Mouse (Mus musculus) heart, postnatal 0 days (tissue): ENCODE results near the gene Tufm. TPM values are rescaled to one million over a fixed set of nuclear protein-coding genes. Genes with fewer than 3 reads are reported as not detected.

Experiments
- ATAC-seq: fragments of 200-750 bp; cut with Nextera tagmentation; 2 replicates; pipeline ENCODE4 v1.8.0; 2017; ENCODE audit warnings: low read depth, moderate number of reproducible peaks, moderate library complexity; ENCODE audit not compliant: insufficient read depth
- DNase-seq: peaks from one replicate; pipeline ENCODE4 v3.0.0-alpha.2; 2016; ENCODE audit warnings: low spot score
- H3K27ac ChIP-seq: fragments of 300-500 bp; sonication (generic); 2 replicates; pipeline ENCODE4 v1.5.1; 2014; ENCODE audit warnings: low read depth, mild to moderate bottlenecking
- H3K27me3 ChIP-seq: fragments of 300-500 bp; sonication (generic); 2 replicates; pipeline ENCODE4 v1.6.1; 2014; ENCODE audit warnings: low read length, mixed read lengths; ENCODE audit not compliant: control insufficient read depth, insufficient read depth
- H3K36me3 ChIP-seq: fragments of 300-500 bp; sonication (generic); replicated peaks from 2 replicates; pipeline ENCODE4 v1.6.1; 2014; ENCODE audit warnings: low read length, mixed read lengths; ENCODE audit not compliant: control insufficient read depth, insufficient read depth
- H3K4me1 ChIP-seq: fragments of 300-500 bp; sonication (generic); 2 replicates; pipeline ENCODE4 v1.6.1; 2014; ENCODE audit warnings: antibody characterized with exemption; ENCODE audit not compliant: control insufficient read depth, insufficient read depth
- H3K4me2 ChIP-seq: fragments of 300-500 bp; sonication (generic); 2 replicates; pipeline ENCODE4 v1.6.1; 2014; ENCODE audit warnings: low read depth, mild to moderate bottlenecking, low read length, moderate library complexity
- H3K4me3 ChIP-seq: fragments of 300-500 bp; sonication (generic); 2 replicates; pipeline ENCODE4 v1.5.1; 2014; ENCODE audit warnings: low read depth, low read length
- H3K9ac ChIP-seq: fragments of 300-500 bp; sonication (generic); replicated peaks from 2 replicates; pipeline ENCODE4 v1.6.1; 2014; ENCODE audit warnings: low read depth, low read length, mixed read lengths
- H3K9me3 ChIP-seq: fragments of 300-500 bp; sonication (generic); replicated peaks from 2 replicates; pipeline ENCODE4 v1.6.1; 2016; ENCODE audit warnings: low read length; ENCODE audit not compliant: control insufficient read depth
- CTCF ChIP-seq: IDR thresholded peaks from 2 replicates; pipeline ENCODE4 v1.5.1; 2016; ENCODE audit warnings: antibody characterized with exemption, control low read depth, low read depth
- EP300 ChIP-seq: IDR thresholded peaks from 2 replicates; pipeline ENCODE4 v1.6.1; 2016; ENCODE audit warnings: antibody characterized with exemption, low read depth
- WGBS: fragments of 180-500 bp; shearing (Covaris S2); extraction: QIAGEN DNeasy Blood & Tissue Kit; methylation state at CpG from one replicate; pipeline ENCODE4 v1.1.7; 2014; 5-methylcytosine and 5-hydroxymethylcytosine counted together
- polyA plus RNA-seq: library from polyadenylated mRNA; unstranded; fragments of >200 nt; fragmentation: Nextera tagmentation; extraction: Ambion mirVana; gene quantifications from 2 replicates; pipeline ENCODE4 v1.2.1, GENCODE M21; 2015
- total RNA-seq: library from RNA; depleted of rRNA; stranded (reverse); fragments of >200 nt; gene quantifications from 2 replicates; pipeline ENCODE4 v1.2.3, GENCODE M21; 2014; ENCODE audit warnings: low replicate concordance

The Tufm gene
- total and polyA plus RNA-seq, 2 experiments from 2014 or later: 151 to 205 TPM

- Histone ChIP-seq H3K4me2 (no peak overlapping the region), H3K4me1 (no peaks in the 10 kb centered on the region), H3K27ac (no peak overlapping the region), H3K9me3 (no peaks in the 10 kb centered on the region), H3K27me3 (no peaks in the 10 kb centered on the region), H3K9ac (no peak overlapping the region), H3K36me3 (no peaks in the 10 kb centered on the region), H3K4me3 (no peak overlapping the region)
- ATAC-seq (0 out of 2 replicates have a peak, but pooled peaks have one; percentile 11), DNase-seq (peak; percentile 18)
- TF ChIP-seq CTCF: no peak
- no peak for TF ChIP-seq EP300
- 52% methylated on average over 3 of the region's 3 CpGs for WGBS
Observed at GRCm38 (mm10) chr7:126511287-126511686, 24.1 kb downstream of the Tufm start.

- TF ChIP-seq EP300: no peak
- no peak for TF ChIP-seq CTCF
- no peak for ATAC-seq
- Histone ChIP-seq H3K27ac (no peak overlapping the region), H3K4me3 (no peak overlapping the region), H3K27me3 (no peaks in the 10 kb centered on the region), H3K9ac (no peak overlapping the region), H3K4me2 (no peak overlapping the region), H3K36me3 (no peaks in the 10 kb centered on the region), H3K4me1 (no peaks in the 10 kb centered on the region), H3K9me3 (no peaks in the 10 kb centered on the region)
- DNase-seq: no peak
- WGBS: 85% methylated on average over 5 of the region's 5 CpGs
Observed at GRCm38 (mm10) chr7:126518261-126518941, 31.2 kb downstream of the Tufm start.

DNA sequence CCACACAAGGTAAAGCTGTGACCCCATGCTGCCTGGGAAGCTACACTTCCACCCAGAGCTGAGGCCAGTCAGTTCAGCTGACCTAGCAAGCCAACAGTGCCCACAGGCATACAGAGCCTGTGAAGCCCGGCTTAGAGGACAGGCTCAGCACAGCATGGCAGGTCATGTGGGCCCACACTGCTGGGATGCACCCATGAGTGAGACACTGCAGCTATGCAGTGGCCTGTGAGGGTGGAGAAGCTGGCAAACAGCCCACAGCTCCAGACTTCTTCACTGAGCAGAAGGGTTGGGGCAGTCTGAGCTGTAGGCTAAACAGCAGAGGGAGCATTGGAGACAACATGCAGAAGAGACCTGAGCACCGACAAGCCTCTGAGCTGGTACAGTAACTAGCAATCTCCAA is 32.4 kb downstream of the Tufm start:
- Histone ChIP-seq H3K27me3 (no peaks in the 10 kb centered on the region), H3K36me3 (no peaks in the 10 kb centered on the region), H3K9ac (no peak overlapping the region), H3K4me1 (no peaks in the 10 kb centered on the region), H3K4me3 (no peak overlapping the region), H3K9me3 (no peaks in the 10 kb centered on the region), H3K4me2 (no peak overlapping the region), H3K27ac (no peak overlapping the region)
- 51% methylated on average over 2 of the region's 2 CpGs for WGBS
- ATAC-seq (no peak), DNase-seq (no peak)
- no peak for TF ChIP-seq EP300
- TF ChIP-seq CTCF: peak; percentile 7; the same call in 1 of the 2 replicates

DNA sequence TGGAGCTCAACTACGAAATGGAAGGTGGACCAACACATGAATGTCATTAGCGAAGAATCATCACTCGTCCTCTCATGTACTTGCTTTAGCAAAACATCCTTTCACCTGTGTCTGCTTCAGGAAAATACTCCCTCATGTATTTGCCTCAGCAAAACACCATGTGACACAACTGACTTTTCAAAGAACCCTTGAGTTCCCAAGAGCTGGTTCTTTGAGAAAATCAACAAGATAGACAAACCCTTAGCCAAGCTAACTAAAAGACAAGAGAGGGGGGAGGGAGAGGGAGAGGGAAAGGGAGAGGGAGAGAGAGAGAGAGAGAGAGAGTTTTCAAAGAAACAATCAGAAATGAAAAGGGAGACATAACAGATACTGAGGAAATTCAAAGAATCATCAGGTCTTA is 36.2 kb downstream of the Tufm start:
- no peaks in the 10 kb centered on the region for H3K36me3 ChIP-seq
- H3K4me1 ChIP-seq: no peaks in the 10 kb centered on the region
- no peaks in the 10 kb centered on the region for H3K9me3 ChIP-seq
- WGBS: 74% methylated on average over 3 of the region's 3 CpGs
- no peak for TF ChIP-seq EP300
- H3K27ac ChIP-seq: no peak overlapping the region
- DNase-seq: no peak
- H3K4me3 ChIP-seq: no peak overlapping the region
- no peak for ATAC-seq
- H3K4me2 ChIP-seq: no peak overlapping the region
- no peaks in the 10 kb centered on the region for H3K27me3 ChIP-seq
- H3K9ac ChIP-seq: no peak overlapping the region

DNA sequence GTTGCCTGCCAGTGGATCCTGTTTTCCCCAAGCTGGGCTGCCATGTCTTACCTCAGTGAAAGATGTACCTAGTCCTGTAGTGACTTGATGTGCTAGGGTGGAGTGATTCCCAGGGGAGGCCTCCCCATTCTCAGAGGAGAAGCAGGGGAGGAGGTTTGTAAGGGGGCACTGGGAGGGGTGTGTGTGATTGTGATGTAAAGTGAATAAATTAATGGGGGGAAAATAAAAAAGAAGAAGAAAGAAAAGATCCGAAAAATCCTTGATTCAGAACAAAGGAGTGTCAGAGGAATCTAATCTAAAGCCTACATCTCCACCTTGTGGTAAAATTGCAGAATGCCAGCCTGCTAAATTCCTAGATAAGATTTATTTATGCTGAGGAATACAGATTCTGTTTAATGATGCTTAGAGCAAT is 41.0 kb downstream of the Tufm start:
- H3K9me3 ChIP-seq: no peaks in the 10 kb centered on the region
- no peak for TF ChIP-seq EP300
- TF ChIP-seq CTCF: peak; percentile 72
- no peaks in the 10 kb centered on the region for H3K27me3 ChIP-seq
- no peaks in the 10 kb centered on the region for H3K4me1 ChIP-seq
- no peak overlapping the region for H3K4me2 ChIP-seq
- H3K9ac ChIP-seq: no peak overlapping the region
- no peak overlapping the region for H3K4me3 ChIP-seq
- H3K36me3 ChIP-seq: no peaks in the 10 kb centered on the region
- peak; percentile 43 for DNase-seq
- 13% methylated on average over 1 of the region's 1 CpGs for WGBS
- H3K27ac ChIP-seq: no peak overlapping the region
- no peak for ATAC-seq

GRCm38 (mm10) chr7:126533434-126533833 is 46.3 kb downstream of the Tufm start:
- Histone ChIP-seq H3K4me3 (no peak overlapping the region), H3K9me3 (no peaks in the 10 kb centered on the region), H3K4me2 (no peak overlapping the region), H3K9ac (no peak overlapping the region), H3K36me3 (no peaks in the 10 kb centered on the region), H3K27ac (no peak overlapping the region), H3K27me3 (peaks cover 8% of the 10 kb centered on the region; the same call in 1 of the 2 replicates), H3K4me1 (no peaks in the 10 kb centered on the region)
- 73% methylated on average over 1 of the region's 1 CpGs for WGBS
- no peak for DNase-seq
- TF ChIP-seq CTCF (no peak), EP300 (no peak)
- no peak for ATAC-seq
